Mouse (Mus musculus): Measurements from ENCODE around the gene Zfp710. TPM values are rescaled to one million over a fixed set of nuclear protein-coding genes. Genes with fewer than 3 reads are reported as not detected.

The Zfp710 gene
- polyA plus RNA-seq, 2 experiments, result 15.0 to 24.7 TPM

- Histone ChIP-seq H3K4me2 (replicated peaks; ENCODE audit: low read depth, low read length, severe bottlenecking) (no peak overlapping the region), H3K9me3 (ENCODE audit: control insufficient read depth, low read length) (peaks cover 11% of the 10 kb centered on the region; the same call in 1 of the 2 replicates), H3K9ac (ENCODE audit: low read depth, low read length, severe bottlenecking) (no peak overlapping the region), H3K4me1 (ENCODE audit: control insufficient read depth, insufficient read depth, low read length) (peaks cover 17% of the 10 kb centered on the region), H3K4me3 (replicated peaks; ENCODE audit: low read length) (no peak overlapping the region), H3K27me3 (ENCODE audit: control insufficient read depth, insufficient read depth, low read length) (no peaks in the 10 kb centered on the region), H3K27ac (replicated peaks; ENCODE audit: low read depth, low read length) (no peak overlapping the region), H3K36me3 (ENCODE audit: control insufficient read depth, insufficient read depth, low read length) (no peaks in the 10 kb centered on the region)
- ATAC-seq (ENCODE audit: low FRiP score, low read depth) (no peak), DNase-seq (ENCODE audit: low spot score) (no peak)
- WGBS, result 64% methylated on average over 1 of the region's 1 CpGs
- TF ChIP-seq POLR2A (IDR thresholded peaks at IDR 0.05; ENCODE audit: borderline replicate concordance, extremely low read depth, insufficient read depth, insufficient read length), result no peak
Measured at GRCm38 (mm10) chr7:80138375-80138774, 113.8 kb downstream of the Zfp710 start.

GRCm38 (mm10) chr7:80140815-80141214, 116.2 kb downstream of the Zfp710 start:
- ATAC-seq (ENCODE audit: low FRiP score, low read depth), result peak; percentile 85
- Histone ChIP-seq H3K4me3 (replicated peaks; ENCODE audit: low read length) (no peak overlapping the region), H3K27me3 (ENCODE audit: control insufficient read depth, insufficient read depth, low read length) (no peaks in the 10 kb centered on the region), H3K27ac (replicated peaks; ENCODE audit: low read depth, low read length) (no peak overlapping the region), H3K36me3 (ENCODE audit: control insufficient read depth, insufficient read depth, low read length) (no peaks in the 10 kb centered on the region), H3K9ac (ENCODE audit: low read depth, low read length, severe bottlenecking) (no peak overlapping the region), H3K9me3 (ENCODE audit: control insufficient read depth, low read length) (peaks cover 11% of the 10 kb centered on the region; the same call in 1 of the 2 replicates), H3K4me2 (replicated peaks; ENCODE audit: low read depth, low read length, severe bottlenecking) (peak overlapping the region; percentile 21; the same call in 1 of the 2 replicates), H3K4me1 (ENCODE audit: control insufficient read depth, insufficient read depth, low read length) (peaks cover 9% of the 10 kb centered on the region; the same call in 1 of the 2 replicates)
- 14% methylated on average over 9 of the region's 9 CpGs for WGBS
- DNase-seq (ENCODE audit: low spot score), result peak; percentile 84
- TF ChIP-seq POLR2A (IDR thresholded peaks at IDR 0.05; ENCODE audit: borderline replicate concordance, extremely low read depth, insufficient read depth, insufficient read length), result no peak

Other genes with a start within 250 kb of the Zfp710 start
- 0.06 and 0.20 TPM in 2 replicates for gene Mesp1, start 231.0 kb upstream of the Zfp710 start, polyA plus RNA-seq (2012; rRNA removed)
- 0.23 TPM in 1 of 2 replicates, not detected in the other for gene Mesp1, start 231.0 kb upstream of the Zfp710 start, polyA plus RNA-seq (2014; fragmentation: Nextera tagmentation; extraction: Ambion mirVana)
- 0.67 and 1.00 TPM in 2 replicates for gene Mesp2, start 214.1 kb upstream of the Zfp710 start, polyA plus RNA-seq (2012; rRNA removed)
- gene Mesp2, start 214.1 kb upstream of the Zfp710 start, polyA plus RNA-seq (2014; fragmentation: Nextera tagmentation; extraction: Ambion mirVana), result 0.50 and 0.65 TPM in 2 replicates
- gene Anpep, start 163.8 kb upstream of the Zfp710 start, polyA plus RNA-seq (2012; rRNA removed), result 39.5 and 39.8 TPM in 2 replicates
- 26.6 and 31.3 TPM in 2 replicates for gene Anpep, start 163.8 kb upstream of the Zfp710 start, polyA plus RNA-seq (2014; fragmentation: Nextera tagmentation; extraction: Ambion mirVana)
- gene Ap3s2, start 104.2 kb upstream of the Zfp710 start, polyA plus RNA-seq (2012; rRNA removed), result 23.1 and 28.8 TPM in 2 replicates
- gene Ap3s2, start 104.2 kb upstream of the Zfp710 start, polyA plus RNA-seq (2014; fragmentation: Nextera tagmentation; extraction: Ambion mirVana), result 27.3 and 30.3 TPM in 2 replicates
- 14.8 and 15.3 TPM in 2 replicates for gene Arpin, start 89.5 kb upstream of the Zfp710 start, polyA plus RNA-seq (2012; rRNA removed)
- gene Arpin, start 89.5 kb upstream of the Zfp710 start, polyA plus RNA-seq (2014; fragmentation: Nextera tagmentation; extraction: Ambion mirVana), result 25.6 and 26.8 TPM in 2 replicates
- 457 and 501 TPM in 2 replicates for gene Idh2, start 90.6 kb downstream of the Zfp710 start, polyA plus RNA-seq (2012; rRNA removed)
- 580 and 595 TPM in 2 replicates for gene Idh2, start 90.6 kb downstream of the Zfp710 start, polyA plus RNA-seq (2014; fragmentation: Nextera tagmentation; extraction: Ambion mirVana)
- gene Sema4b, start 162.0 kb downstream of the Zfp710 start, polyA plus RNA-seq (2012; rRNA removed), result 8.2 and 12.3 TPM in 2 replicates
- 11.5 and 12.0 TPM in 2 replicates for gene Sema4b, start 162.0 kb downstream of the Zfp710 start, polyA plus RNA-seq (2014; fragmentation: Nextera tagmentation; extraction: Ambion mirVana)
- 37.8 and 52.0 TPM in 2 replicates for gene Cib1, start 208.0 kb downstream of the Zfp710 start, polyA plus RNA-seq (2012; rRNA removed)
- gene Cib1, start 208.0 kb downstream of the Zfp710 start, polyA plus RNA-seq (2014; fragmentation: Nextera tagmentation; extraction: Ambion mirVana), result 66.1 and 72.1 TPM in 2 replicates
- 2.0 TPM in 2 replicates for gene Gdpgp1, start 208.1 kb downstream of the Zfp710 start, polyA plus RNA-seq (2012; rRNA removed)
- 2.1 and 2.4 TPM in 2 replicates for gene Gdpgp1, start 208.1 kb downstream of the Zfp710 start, polyA plus RNA-seq (2014; fragmentation: Nextera tagmentation; extraction: Ambion mirVana)
- 0.28 and 0.59 TPM in 2 replicates for gene Ttll13, start 221.6 kb downstream of the Zfp710 start, polyA plus RNA-seq (2012; rRNA removed)
- 0.73 and 0.94 TPM in 2 replicates for gene Ttll13, start 221.6 kb downstream of the Zfp710 start, polyA plus RNA-seq (2014; fragmentation: Nextera tagmentation; extraction: Ambion mirVana)
- gene Ngrn, start 236.4 kb downstream of the Zfp710 start, polyA plus RNA-seq (2012; rRNA removed), result 50.0 and 51.6 TPM in 2 replicates
- gene Ngrn, start 236.4 kb downstream of the Zfp710 start, polyA plus RNA-seq (2014; fragmentation: Nextera tagmentation; extraction: Ambion mirVana), result 47.5 and 49.9 TPM in 2 replicates
- 17.0 and 19.1 TPM in 2 replicates for gene Vps33b, start 244.8 kb downstream of the Zfp710 start, polyA plus RNA-seq (2012; rRNA removed)
- gene Vps33b, start 244.8 kb downstream of the Zfp710 start, polyA plus RNA-seq (2014; fragmentation: Nextera tagmentation; extraction: Ambion mirVana), result 8.6 and 9.2 TPM in 2 replicates